Mouse (Mus musculus): ENCODE measurements around the gene Armh3.

Gene Armh3

GRCm38 (mm10) chr19:45780350-45780915, 217.9 kb downstream of the Armh3 start:
- in situ Hi-C loops (cut with MboI, MseI) = loop anchor here in 1 of 2 experiments (25.0 kb wide), 1 partner anchor 1282 kb away; the partner anchor contains the start of genes Pcgf6 and Taf5

- in situ Hi-C loops (cut with MboI, MseI) = loop anchor here (10.0 to 25.0 kb wide), 2 partner anchors 1287 to 1511 kb away; partner anchors contain the start of genes Pcgf6 (in 1 of the 2) and Taf5 (in 1 of the 2)
Measured at GRCm38 (mm10) chr19:45775486-45775885, 222.8 kb downstream of the Armh3 start.

GRCm38 (mm10) chr19:45771501-45771900, 226.8 kb downstream of the Armh3 start:
- in situ Hi-C loops (cut with MboI, MseI) = loop anchor here in 1 of 2 experiments (5.0 to 10.0 kb wide), 2 partner anchors 1321 to 1507 kb away; partner anchors contain the start of genes Pdcd11 and Usmg5

Data from T-helper 17 cell (primary cell).